Mouse (Mus musculus) myocyte (in vitro differentiated cells): ENCODE data around the gene Creb3.

ENCODE experiments used
- CEBPB ChIP-seq: IDR thresholded peaks from 2 replicates; pipeline ENCODE4 v1.6.1; 2011; ENCODE audit warnings: mild to moderate bottlenecking, moderate library complexity; ENCODE audit not compliant: poor library complexity, insufficient read depth, severe bottlenecking
- E2F4 ChIP-seq: IDR thresholded peaks from one replicate; pipeline ENCODE4 v1.6.1; 2011; ENCODE audit warnings: mild to moderate bottlenecking, control low read depth, moderate library complexity; ENCODE audit not compliant: insufficient read depth
- MAX ChIP-seq: IDR thresholded peaks from one replicate; pipeline ENCODE4 v1.6.1; 2011; ENCODE audit warnings: low read depth, mild to moderate bottlenecking, control low read depth
- MYOD1 ChIP-seq, 3 experiments: IDR thresholded peaks; one replicate each; pipeline ENCODE4 v1.6.1; 2011; ENCODE audit warnings: control low read depth in 2 of 3, low read depth in 2 of 3, mild to moderate bottlenecking in 2 of 3, moderate library complexity in 1 of 3; ENCODE audit not compliant: insufficient read length in 2 of 3, control insufficient read depth in 1 of 3
- MYOG ChIP-seq, 3 experiments: IDR thresholded peaks; one replicate each; pipeline ENCODE4 v1.6.1; 2011; ENCODE audit warnings: control low read depth in 2 of 3, low read depth in 2 of 3, mild to moderate bottlenecking in 2 of 3; ENCODE audit not compliant: insufficient read length in 2 of 3, control insufficient read depth in 1 of 3, insufficient read depth in 1 of 3
- POLR2A ChIP-seq: IDR thresholded peaks from one replicate; pipeline ENCODE4 v1.6.1; 2011; ENCODE audit warnings: low read depth, mild to moderate bottlenecking, control low read depth, moderate library complexity; ENCODE audit not compliant: insufficient read length
- POLR2AphosphoS2 ChIP-seq: IDR thresholded peaks from one replicate; pipeline ENCODE4 v1.6.1; 2011; ENCODE audit warnings: low read depth, control low read depth; ENCODE audit not compliant: insufficient read length
- REST ChIP-seq: IDR thresholded peaks from one replicate; pipeline ENCODE4 v1.6.1; 2011; ENCODE audit warnings: mild to moderate bottlenecking, control low read depth, moderate library complexity; ENCODE audit not compliant: insufficient read depth, insufficient read length
- SRF ChIP-seq: IDR thresholded peaks from one replicate; pipeline ENCODE4 v1.6.1; 2011; ENCODE audit warnings: low read depth; ENCODE audit not compliant: control insufficient read depth, insufficient read length
- TCF12 ChIP-seq: IDR thresholded peaks from one replicate; pipeline ENCODE4 v1.6.1; 2011; ENCODE audit warnings: mild to moderate bottlenecking, control low read depth; ENCODE audit not compliant: poor library complexity, insufficient read depth, severe bottlenecking
- TCF3 ChIP-seq: IDR thresholded peaks from one replicate; pipeline ENCODE4 v1.6.1; 2011; ENCODE audit warnings: low read depth, control low read depth; ENCODE audit not compliant: insufficient read length
- USF1 ChIP-seq: IDR thresholded peaks from one replicate; pipeline ENCODE4 v1.6.1; 2011; ENCODE audit warnings: low read depth, mild to moderate bottlenecking, control low read depth, moderate library complexity

GRCm38 (mm10) chr4:43567140-43567539, 5.0 kb downstream of the Creb3 start:
- TF ChIP-seq CEBPB: no peak
- TF ChIP-seq POLR2A: no peak
- no peak for TF ChIP-seq E2F4
- TF ChIP-seq REST: no peak
- TF ChIP-seq POLR2AphosphoS2: no peak
- TF ChIP-seq MYOD1 (IDR thresholded peaks at IDR 0.05; ENCODE audit: control insufficient read depth in 1 of 3, insufficient read length in 2 of 3, low read depth in 2 of 3): no peak
- no peak for TF ChIP-seq MAX
- no peak for TF ChIP-seq SRF
- TF ChIP-seq TCF3: no peak
- TF ChIP-seq USF1: no peak
- no peak for TF ChIP-seq TCF12
- no peak for TF ChIP-seq MYOG (IDR thresholded peaks at IDR 0.05; ENCODE audit: control insufficient read depth in 1 of 3, insufficient read depth in 1 of 3, insufficient read length in 2 of 3, low read depth in 2 of 3)
